Mouse (Mus musculus): ENCODE data around the gene Tsc22d3.
"Not testable (repeated sequence)": the region's sequence is repeated elsewhere in the genome, so short reads cannot be mapped to it uniquely, and the experiment has no call there.

The Tsc22d3 gene

DNA sequence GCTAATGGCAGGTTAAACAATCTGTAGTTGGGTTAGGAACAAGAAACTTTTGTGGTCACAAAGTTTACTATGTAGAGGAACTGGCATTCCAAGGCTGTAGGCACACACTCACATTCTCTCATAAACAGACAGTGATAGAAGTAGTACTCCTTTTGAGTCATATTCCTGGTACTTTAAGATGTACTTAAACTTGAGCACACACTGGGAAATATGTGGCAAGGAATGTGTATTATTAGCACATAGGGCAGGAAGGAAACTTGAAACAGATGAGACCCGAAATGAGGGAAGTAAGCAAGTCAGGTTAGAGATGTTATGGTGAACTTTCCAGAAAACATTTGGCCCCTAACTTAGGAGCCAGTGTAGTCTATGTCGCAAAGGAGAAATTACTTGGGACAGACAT, 34.7 kb downstream of the Tsc22d3 start:
- no peak for ATAC-seq (ENCODE audit: low TSS enrichment)

DNA sequence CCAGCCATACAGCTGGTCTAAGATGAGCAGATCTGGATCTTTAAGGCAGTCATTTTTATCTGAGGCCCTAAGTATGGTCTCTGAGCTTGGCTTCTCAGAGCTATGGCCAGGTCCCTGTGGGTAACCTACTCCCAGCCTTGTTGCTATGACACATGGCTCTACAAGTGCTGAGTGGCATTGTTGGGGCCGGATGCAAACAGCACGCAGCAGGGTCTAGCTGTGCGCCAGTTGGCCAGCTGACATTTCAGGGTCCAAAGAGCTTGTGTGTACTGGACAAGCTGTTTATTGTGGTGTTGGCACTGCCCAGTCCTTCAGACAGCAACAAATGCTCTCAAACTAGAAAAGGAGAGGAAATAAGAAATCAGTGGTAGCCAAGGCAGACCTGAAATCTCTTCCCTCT, 35.2 kb downstream of the Tsc22d3 start:
- no peak for ATAC-seq (ENCODE audit: low TSS enrichment)

DNA sequence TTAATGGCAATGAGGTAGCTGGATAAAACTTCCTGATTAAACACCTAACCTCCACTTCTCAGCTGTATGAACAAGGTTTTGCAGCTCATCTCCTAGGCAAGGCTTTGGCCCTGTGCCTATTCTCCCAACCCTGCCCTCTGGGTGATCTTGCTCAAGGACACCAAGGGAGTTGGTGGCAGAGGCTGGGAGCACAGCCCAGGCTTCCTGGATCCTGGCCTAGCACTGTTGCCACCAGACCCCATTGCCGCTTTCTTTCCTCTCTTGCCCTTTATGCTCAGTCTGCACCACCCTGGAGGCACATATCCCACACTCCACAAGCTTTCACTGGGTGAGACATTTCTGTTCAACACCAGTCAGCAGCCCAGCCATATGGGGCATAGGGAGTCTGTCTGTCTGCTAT, 35.7 kb downstream of the Tsc22d3 start:
- ATAC-seq (ENCODE audit: low TSS enrichment) = no peak

DNA sequence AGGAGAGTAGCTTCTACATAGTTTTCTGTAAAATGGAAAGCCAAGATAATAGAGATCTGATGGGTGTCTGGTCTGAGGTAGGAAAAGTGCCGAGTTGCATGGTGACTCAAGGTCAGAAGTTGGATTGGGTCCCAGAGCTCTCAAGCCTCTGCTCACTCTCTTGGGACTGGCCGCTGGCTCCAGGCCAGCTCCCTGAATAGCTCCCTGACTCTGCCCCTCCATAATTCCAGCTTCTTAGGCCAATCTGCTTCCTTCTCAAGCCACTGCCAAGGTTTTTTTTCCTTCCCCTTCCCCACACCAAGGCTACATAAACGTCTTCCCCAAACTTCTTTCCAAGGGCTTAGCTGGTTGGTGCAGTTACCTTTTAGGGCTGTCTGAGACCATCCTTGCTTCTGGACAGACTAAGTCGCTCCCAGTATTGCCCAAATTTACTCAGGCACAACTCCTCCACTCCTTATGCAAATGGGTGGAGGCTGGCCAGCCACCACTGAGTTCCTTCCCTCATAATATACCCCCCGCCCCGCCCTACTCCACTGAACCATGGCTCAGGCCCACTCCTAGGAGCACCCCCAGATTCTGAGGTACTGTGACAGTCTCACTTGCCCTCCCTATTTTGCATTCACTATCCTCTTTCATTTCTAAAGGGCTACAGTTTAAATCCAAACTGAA, 42.1 kb downstream of the Tsc22d3 start:
- no peak for ATAC-seq (ENCODE audit: low TSS enrichment)

DNA sequence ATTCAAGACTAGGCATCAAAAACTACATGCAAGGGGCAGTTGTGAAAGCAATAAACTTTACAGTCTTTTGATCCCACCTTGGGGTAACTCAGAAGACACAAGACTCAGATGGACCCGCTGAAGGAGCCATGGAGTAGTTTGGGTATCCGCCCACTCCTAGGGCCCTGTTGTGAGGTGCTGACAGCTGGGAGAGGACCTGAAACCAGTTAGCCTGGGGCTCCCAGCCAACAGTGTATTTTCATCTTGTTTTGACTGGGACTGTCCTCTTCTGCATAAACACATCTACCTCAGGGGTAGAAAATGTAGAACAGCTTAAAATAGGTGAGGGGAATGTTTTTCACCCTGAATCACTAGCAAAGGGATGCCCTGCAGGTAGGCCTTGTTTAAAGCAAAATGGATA, 44.5 kb downstream of the Tsc22d3 start:
- no peak for ATAC-seq (ENCODE audit: low TSS enrichment)

DNA sequence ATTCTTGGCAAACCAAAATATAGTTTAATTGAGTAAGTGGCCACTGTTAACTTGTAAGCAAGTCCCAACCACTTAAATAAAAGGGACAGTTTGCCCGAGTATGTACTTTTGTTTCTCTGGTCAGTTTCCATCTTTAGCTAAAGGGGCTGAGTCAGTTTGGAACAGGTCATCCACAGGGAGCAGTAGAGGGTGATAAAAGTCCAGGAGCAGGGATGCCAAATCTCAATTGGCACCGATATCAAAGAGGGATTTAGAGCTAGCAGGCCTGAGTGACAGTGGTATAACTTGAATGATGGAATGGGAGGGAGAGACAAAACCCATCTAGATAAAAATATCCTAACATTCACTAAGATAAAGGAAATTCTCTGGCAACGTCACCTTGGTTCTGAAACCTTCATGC, 45.0 kb downstream of the Tsc22d3 start:
- no peak for ATAC-seq (ENCODE audit: low TSS enrichment)

DNA sequence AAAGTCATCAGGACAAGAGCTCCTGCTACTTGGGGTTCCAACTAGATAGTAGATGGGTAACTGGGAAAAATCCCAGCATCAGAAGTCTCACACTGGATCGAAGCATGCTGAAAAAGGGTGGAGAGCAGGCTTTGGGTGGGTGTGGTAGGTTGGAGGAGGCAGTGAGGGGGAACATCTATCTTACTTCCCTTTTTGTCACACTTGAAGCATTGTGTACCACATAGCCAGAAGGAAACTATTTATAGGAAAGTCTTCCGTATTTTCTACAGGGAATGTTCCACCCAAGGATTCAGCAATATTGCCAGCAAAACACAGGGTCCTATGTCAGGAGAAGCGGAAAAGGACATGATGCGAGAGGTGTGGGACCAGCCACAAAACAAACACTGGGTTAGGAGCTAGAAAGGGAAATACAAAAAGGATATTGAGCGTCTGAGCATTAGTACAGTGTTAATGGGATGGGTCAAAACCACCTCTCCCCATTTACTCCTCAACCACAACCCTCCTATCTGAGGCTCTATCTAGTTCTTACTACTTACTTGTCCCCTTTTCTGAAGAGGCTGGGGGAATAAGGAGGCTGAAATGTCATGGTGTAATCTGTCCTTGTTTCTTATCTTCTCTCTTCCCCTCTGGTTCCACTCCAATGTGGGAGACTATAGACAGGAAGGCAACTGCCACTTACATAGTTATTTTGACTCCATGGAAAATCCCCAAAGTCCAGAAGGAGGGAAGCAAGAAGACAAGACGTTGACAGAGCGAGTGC, 52.6 kb downstream of the Tsc22d3 start:
- ATAC-seq (ENCODE audit: low TSS enrichment) = peak; percentile 56

DNA sequence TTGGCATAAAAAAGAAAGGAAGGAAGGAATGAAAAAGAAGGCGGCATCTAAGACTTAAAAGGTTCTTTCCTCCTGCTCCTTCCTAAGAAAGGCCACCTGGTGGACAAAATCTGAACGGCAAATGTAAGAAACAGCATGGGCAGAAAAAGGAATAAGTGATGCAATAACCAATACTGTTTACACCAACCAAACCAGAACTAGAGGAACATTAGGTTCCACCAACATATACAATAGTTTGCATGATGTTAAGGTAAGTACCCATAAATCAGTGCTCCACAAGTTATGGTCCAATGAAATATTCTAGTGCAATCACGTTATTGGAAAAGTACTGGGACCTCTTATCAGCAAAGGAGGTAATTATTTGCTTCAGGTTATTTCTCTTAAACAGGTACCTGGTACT, 55.7 kb downstream of the Tsc22d3 start:
- no peak for ATAC-seq (ENCODE audit: low TSS enrichment)

DNA sequence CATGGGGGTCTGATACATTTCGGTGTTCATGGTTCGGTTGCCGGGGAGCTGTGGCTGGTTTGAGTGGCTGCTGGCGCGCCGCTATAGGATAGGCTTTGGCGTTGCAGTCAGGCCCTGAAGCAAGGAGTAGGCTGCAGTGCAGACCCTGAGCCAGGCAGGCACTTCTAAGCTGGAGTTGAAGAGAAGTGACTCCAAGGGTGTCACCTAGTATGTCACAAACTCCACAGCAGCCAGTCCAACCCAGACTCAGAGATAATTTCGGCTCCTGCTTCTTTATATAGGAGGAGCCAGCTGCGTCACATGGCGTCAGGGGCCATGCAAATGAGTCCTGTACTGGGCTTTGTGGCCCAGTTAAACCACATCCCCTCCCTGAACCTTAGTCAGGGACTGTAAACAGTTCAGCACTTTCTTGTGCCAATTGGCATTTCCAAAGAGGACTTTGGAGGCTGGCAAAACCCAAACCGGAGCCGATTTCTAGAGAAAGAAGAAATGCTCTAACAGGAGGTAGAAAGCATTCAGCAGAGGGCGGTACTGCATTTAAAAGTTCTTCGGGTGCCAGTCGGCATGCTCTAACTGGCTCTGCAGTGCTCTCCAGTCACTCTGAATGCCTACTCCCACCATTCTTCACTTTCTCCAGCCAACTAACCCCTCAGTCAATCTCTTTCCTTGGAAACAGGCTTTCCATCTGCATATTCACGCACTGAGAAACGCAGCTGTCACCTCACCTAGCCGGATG, 57.4 kb downstream of the Tsc22d3 start:
- ATAC-seq (ENCODE audit: low TSS enrichment) = peak; percentile 88

DNA sequence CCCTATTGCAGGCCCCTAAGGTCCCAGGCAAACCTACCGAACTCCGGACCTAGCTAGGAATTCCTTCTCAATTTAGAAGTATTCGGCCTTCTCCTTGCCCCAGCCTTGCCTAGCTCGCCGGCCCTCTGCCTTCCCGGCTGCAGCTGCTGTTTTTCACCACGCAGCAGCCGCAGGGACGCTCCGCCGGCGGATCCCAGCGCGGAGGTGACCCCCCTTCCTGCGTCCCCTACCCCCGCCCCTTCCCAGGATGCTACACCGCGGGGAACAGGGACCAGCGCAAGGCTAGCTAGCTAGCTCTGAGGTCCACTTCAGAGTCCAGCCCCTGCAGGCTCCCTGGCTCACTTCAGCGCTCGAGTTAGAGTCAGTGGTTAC, 58.0 kb downstream of the Tsc22d3 start:
- ATAC-seq (ENCODE audit: low TSS enrichment) = peak; percentile 53

DNA sequence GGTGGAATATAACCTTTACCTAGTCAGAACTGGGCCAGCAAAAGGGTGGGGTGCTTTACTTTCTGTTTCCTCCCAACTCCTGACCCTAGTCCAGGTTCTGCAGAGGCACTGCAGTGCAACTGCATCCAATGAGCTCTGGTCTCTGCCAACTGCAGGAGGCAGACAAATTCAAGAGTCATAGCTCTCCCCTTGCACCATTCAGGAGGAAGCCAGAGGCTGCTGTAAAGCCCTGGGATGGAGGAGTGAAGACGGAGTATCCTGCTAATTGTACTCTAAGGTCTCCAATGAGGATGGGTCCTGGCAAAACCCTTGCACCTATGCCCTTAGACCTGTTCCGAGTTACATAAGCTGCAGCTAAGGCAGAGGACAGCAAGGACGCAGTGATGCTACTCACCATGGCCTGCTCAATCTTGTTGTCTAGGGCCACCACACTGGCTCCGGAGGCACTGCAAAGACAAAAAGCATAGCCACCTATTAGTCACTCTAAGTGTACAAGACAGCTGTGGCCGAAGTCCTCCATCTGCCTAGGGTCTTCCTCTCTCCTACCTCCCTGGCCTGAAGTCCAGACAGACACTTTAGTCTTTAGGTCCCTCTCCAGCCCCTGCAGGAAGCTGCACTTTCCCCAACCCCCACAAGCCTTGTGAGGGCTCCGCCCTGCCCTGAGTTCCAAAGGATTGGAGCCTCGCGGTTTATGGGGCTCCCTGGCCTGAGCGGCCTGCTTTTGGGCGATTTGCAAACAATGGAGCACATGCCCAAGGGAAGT, 58.6 kb downstream of the Tsc22d3 start:
- ATAC-seq (ENCODE audit: low TSS enrichment) = peak; percentile 44; the same call in 1 of the 2 replicates

DNA sequence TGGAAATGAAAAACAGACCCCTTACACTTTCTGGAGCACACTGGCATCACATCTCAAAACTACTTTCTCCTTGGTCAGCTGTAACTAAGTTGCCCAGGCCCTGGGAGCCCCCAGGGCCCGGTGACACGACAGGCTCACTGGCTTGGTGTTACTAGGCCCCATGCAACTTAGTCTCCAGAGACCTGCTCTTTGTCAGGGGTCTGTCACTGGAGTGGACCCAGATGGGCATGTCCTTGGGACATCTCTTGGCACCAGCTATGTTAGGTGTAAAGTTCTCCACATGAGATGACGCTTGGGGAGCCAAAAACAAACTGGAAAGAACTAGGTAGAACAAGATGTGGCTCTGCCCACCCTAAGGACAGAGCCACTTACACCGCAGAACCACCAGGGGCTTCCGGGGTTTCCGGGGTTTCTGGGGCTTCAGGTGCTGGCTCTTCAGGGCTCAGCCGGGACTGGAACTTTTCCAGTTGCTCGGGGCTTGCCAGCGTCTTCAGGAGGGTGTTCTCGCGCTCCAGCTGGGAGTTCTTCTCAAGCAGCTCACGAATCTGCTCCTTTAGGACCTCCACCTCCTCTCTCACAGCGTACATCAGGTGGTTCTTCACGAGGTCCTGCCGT, 59.9 kb downstream of the Tsc22d3 start:
- ATAC-seq (ENCODE audit: low TSS enrichment) = no peak

DNA sequence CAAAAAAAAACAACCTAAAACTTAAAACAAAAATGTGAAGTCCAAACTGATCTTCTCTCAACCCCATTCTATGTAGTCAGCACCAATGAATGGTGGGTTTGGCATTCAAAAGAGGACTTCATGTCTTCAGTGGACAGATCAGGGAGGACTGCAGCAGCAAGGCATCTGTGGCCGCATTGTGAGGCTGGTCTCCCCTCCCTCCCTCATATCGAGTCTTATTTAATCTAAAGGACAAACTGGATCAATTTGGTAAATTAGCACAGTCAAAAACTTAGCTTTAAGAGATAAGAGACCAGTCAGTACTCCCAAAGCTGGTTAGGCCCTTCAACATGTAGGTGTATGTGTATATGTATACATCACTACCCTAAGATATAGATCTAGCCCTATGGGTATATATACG, 60.6 kb downstream of the Tsc22d3 start:
- not testable (repeated sequence) for ATAC-seq (ENCODE audit: low TSS enrichment)

DNA sequence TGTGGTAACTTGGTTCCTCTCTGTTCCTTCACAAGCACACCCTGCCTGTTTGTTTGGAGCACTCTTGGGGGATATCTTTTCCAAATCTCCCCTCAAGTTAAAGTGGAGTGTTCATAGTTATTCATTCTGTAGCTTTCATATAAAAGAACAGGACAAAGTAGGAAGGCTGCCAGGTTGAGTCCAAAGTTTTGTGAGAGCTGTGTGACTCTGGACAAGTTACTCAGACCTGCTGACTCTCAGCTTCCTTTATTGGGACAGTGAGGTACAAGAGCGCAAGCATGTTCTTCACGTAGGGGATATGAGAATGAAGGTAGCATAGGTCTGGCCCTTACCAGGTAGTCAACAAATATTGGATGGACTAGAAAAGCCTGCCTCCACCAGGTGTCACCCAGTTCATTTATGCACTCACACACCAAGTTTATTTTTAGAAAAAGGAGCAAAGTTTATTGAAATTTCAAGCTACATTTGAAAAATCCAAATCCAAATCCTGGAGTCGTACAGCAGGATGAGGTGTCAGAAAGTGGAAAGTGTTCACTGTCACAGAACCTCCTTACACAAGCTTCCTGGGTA, 61.3 kb downstream of the Tsc22d3 start:
- no peak for ATAC-seq (ENCODE audit: low TSS enrichment)

DNA sequence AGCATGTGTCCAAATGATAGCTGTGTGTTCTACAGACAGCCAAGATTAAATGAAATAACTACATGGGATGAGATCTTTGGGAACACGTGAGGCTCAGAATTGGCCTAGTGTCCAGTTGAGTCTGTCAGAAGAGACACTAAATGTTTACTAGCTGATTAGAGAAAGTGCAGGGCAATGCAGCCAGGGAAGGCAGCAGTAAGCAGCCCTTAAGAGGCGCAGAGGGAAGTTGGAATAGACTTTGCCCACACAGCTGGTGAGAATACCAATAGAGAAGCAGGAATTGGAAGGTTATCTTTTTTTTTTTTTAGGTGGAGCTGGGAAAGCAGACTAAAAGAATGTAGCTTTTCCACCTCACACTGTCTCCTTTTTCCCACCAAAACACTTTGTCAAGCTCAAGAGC, 61.8 kb downstream of the Tsc22d3 start:
- no peak for ATAC-seq (ENCODE audit: low TSS enrichment)

DNA sequence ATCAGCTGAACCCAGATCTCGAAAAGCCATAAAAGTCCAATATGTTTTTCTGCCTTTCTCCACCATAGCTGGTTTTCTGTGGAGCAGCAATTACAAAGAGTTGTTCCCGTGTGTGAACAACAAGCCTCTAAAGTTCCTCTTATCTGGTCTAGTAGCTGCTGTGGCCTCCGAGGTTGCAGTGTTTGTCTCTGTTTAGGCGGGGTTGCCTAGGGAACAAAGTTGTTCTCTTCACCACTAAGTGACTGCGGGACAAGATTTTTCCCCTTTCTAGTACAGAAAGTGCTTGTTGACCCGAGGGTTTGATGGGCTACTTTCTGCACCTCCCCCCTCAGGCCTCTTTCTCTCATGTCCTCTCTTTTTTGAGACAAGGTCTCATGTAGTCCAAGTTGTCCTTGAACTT, 62.8 kb downstream of the Tsc22d3 start:
- no peak for ATAC-seq (ENCODE audit: low TSS enrichment)

DNA sequence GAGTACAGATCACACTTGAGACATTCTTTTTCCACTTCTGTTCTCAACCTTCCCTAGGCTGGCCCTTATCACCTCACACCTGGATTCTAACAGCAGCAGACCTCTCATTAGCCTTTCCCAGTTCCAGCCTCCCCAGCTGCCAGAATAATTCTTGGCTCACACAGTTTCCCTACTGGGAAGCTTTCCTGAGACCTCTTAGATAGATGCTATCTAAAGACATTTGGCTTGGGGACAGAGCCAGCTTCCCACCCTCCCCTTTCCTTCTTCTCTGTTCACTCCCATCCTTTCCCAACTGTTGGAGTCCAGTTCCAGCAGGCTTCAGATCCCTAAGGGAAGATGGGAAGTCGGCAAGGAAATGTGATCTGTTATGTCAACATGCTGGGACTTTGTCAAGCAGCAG, 65.0 kb downstream of the Tsc22d3 start:
- ATAC-seq (ENCODE audit: low TSS enrichment) = no peak

DNA sequence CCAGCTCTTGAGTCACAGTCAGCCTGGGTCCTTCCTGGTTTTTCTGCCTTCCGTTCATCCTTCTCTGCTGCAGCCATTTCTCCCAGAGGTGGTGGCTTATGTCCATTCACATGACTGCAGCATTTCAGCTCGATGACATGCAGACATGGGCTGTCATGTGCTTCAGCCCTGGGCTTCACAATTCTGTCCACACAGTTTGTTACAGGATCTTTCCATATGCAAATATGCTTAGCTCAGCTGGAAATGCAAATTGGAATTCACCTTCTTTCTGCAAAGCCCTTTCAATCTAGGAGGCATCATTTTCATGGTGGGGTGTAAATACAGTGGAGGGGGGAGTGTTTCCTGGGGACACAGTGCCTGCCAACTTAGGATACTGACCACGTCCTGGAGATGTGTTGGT, 66.2 kb downstream of the Tsc22d3 start:
- ATAC-seq (ENCODE audit: low TSS enrichment) = no peak

DNA sequence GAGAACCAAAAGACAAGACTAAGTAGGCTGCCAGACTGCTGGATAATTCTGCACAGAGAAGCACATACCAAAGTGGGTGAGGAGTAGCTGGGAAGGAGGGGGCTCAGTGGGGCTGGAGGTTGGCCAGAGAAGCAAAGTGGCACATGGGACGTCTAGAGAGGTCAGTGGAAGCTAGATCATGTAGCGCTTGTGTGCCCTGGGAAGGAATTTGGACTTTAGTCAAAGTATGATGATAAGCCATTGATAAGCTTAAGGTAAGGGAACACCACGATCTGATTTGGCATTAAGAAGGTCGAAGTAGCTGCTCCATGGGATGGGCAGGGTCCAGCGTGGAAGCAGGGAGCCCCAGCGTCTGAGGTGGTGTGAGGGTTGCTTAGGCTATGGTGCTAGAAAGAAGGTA, 68.1 kb downstream of the Tsc22d3 start:
- no peak for ATAC-seq (ENCODE audit: low TSS enrichment)

DNA sequence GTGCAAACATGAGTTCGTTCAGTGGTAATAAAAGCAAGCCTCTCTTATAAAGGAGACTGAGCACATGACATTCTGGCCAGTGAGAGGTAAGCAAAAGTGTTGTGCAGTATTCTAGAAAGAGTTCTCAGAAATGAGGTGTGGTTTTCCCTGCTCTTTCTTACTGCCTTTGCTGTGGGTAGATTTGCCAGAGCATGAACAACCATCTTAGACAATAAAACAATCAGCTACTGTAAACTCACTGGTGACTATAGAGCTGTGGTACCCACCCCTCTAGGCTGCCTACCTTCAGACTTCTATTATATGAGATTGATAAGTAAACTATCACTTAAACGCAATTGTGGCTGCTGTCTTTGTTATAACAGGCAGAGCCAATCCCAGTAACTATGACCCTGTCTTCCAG, 69.1 kb downstream of the Tsc22d3 start:
- no peak for ATAC-seq (ENCODE audit: low TSS enrichment)

DNA sequence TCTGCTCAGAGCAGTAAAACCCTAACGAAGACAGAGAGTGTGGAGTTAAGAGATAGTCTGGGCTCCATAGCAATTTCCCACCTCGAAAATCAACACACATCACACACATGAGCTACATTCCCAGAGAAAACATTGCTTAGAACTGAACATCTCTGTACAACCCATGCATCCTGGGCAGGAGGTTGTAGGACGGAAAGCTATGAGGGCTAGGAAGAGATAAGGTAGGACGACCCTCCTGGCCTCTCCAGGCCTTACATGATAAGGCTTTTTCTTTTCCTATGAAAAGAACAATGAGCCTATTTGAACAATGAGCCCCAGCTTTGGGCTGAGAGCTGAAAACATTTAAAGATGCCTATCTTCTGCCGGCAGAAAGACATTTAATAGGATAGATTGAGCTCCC, 69.8 kb downstream of the Tsc22d3 start:
- no peak for ATAC-seq (ENCODE audit: low TSS enrichment)
